Mouse (Mus musculus) neural tube, embryonic 15.5 days (tissue): ENCODE data around the gene Stxbp2. TPM values are rescaled to one million over a fixed set of nuclear protein-coding genes. Genes with fewer than 3 reads are reported as not detected.
A peak's percentile ranks its signal among the peaks of the same experiment; 100 is the strongest.

Experiments
- ATAC-seq: fragments of 200-750 bp; cut with Nextera tagmentation; 2 replicates; pipeline ENCODE4 v1.8.0; 2017; ENCODE audit warnings: mild to moderate bottlenecking, moderate TSS enrichment, moderate library complexity; ENCODE audit not compliant: low FRiP score
- H3K27ac ChIP-seq: fragments of 300-500 bp; sonication (generic); replicated peaks from 2 replicates; pipeline ENCODE4 v1.5.1; 2015; ENCODE audit warnings: mild to moderate bottlenecking, inconsistent platforms
- H3K27me3 ChIP-seq: fragments of 300-500 bp; sonication (generic); replicated peaks from 2 replicates; pipeline ENCODE4 v1.6.1; 2015; ENCODE audit warnings: inconsistent platforms
- H3K36me3 ChIP-seq: fragments of 300-500 bp; sonication (generic); 2 replicates; pipeline ENCODE4 v1.6.1; 2015; ENCODE audit warnings: inconsistent platforms
- H3K4me1 ChIP-seq: fragments of 300-500 bp; sonication (generic); 2 replicates; pipeline ENCODE4 v1.6.1; 2015; ENCODE audit warnings: inconsistent platforms
- H3K4me2 ChIP-seq: fragments of 300-500 bp; sonication (generic); 2 replicates; pipeline ENCODE4 v1.6.1; 2015; ENCODE audit warnings: inconsistent platforms, mild to moderate bottlenecking, moderate library complexity
- H3K4me3 ChIP-seq: fragments of 300-500 bp; sonication (generic); replicated peaks from 2 replicates; pipeline ENCODE4 v1.5.1; 2015; ENCODE audit warnings: mild to moderate bottlenecking, inconsistent platforms
- H3K9ac ChIP-seq: fragments of 300-500 bp; sonication (generic); replicated peaks from 2 replicates; pipeline ENCODE4 v1.6.1; 2015; ENCODE audit warnings: mild to moderate bottlenecking, inconsistent platforms
- H3K9me3 ChIP-seq: fragments of 300-500 bp; sonication (generic); replicated peaks from 2 replicates; pipeline ENCODE4 v1.6.1; 2016; ENCODE audit warnings: inconsistent platforms
- WGBS: fragments of 180-500 bp; shearing (Covaris S2); methylation state at CpG from one replicate; pipeline ENCODE4 v1.1.7; 2015; ENCODE audit warnings: mixed read lengths; 5-methylcytosine and 5-hydroxymethylcytosine counted together
- polyA plus RNA-seq: library from polyadenylated mRNA; unstranded; fragments of >200 nt; fragmentation: Nextera tagmentation; extraction: Ambion mirVana; gene quantifications from 2 replicates; pipeline ENCODE4 v1.2.1, GENCODE M21; 2015

The Stxbp2 gene
- polyA plus RNA-seq, 1 experiment from 2014 or later: 40.9 TPM

GRCm38 (mm10) chr8:3684530-3684929 lies 53.8 kb downstream of the Stxbp2 start:
- no peaks in the 10 kb centered on the region for H3K27me3 ChIP-seq
- no peak overlapping the region for H3K4me3 ChIP-seq
- H3K9ac ChIP-seq: no peak overlapping the region
- H3K9me3 ChIP-seq: no peaks in the 10 kb centered on the region
- ATAC-seq: peak; percentile 22; the same call in 1 of the 2 replicates
- no peak overlapping the region for H3K27ac ChIP-seq
- peaks cover 27% of the 10 kb centered on the region for H3K36me3 ChIP-seq
- peaks cover 11% of the 10 kb centered on the region for H3K4me1 ChIP-seq
- H3K4me2 ChIP-seq: no peak overlapping the region

- no peak overlapping the region for H3K4me3 ChIP-seq
- H3K4me2 ChIP-seq: no peak overlapping the region
- 65% methylated on average over 5 of the region's 5 CpGs for WGBS
- no peaks in the 10 kb centered on the region for H3K27me3 ChIP-seq
- no peak overlapping the region for H3K9ac ChIP-seq
- H3K27ac ChIP-seq: no peak overlapping the region
- peaks cover 3% of the 10 kb centered on the region for H3K4me1 ChIP-seq
- no peaks in the 10 kb centered on the region for H3K9me3 ChIP-seq
- ATAC-seq: no peak
- H3K36me3 ChIP-seq: peaks cover 18% of the 10 kb centered on the region
These were observed 54.7 kb downstream of the Stxbp2 start for GRCm38 (mm10) chr8:3685422-3685821.

GRCm38 (mm10) chr8:3687537-3687936 lies 56.8 kb downstream of the Stxbp2 start:
- Histone ChIP-seq H3K9me3 (no peaks in the 10 kb centered on the region), H3K4me1 (no peaks in the 10 kb centered on the region), H3K27me3 (no peaks in the 10 kb centered on the region), H3K4me3 (no peak overlapping the region), H3K4me2 (no peak overlapping the region), H3K9ac (no peak overlapping the region), H3K36me3 (no peaks in the 10 kb centered on the region), H3K27ac (no peak overlapping the region)
- ATAC-seq: no peak
- 76% methylated on average over 6 of the region's 6 CpGs for WGBS

GRCm38 (mm10) chr8:3690774-3691173 lies 60.0 kb downstream of the Stxbp2 start:
- no peak overlapping the region for H3K9ac ChIP-seq
- 88% methylated on average over 3 of the region's 3 CpGs for WGBS

More at GRCm38 (mm10) chr8:3690774-3691173, 60.0 kb downstream of the Stxbp2 start:
- no peaks in the 10 kb centered on the region for H3K9me3 ChIP-seq
- no peak for ATAC-seq
- no peaks in the 10 kb centered on the region for H3K4me1 ChIP-seq
- no peaks in the 10 kb centered on the region for H3K36me3 ChIP-seq
- no peak overlapping the region for H3K4me3 ChIP-seq
- H3K4me2 ChIP-seq: no peak overlapping the region
- H3K27ac ChIP-seq: no peak overlapping the region
- no peaks in the 10 kb centered on the region for H3K27me3 ChIP-seq

Other genes with a start within 250 kb of the Stxbp2 start
- 8.1 and 9.5 TPM in 2 replicates for gene Arhgef18, start 237.9 kb upstream of the Stxbp2 start, polyA plus RNA-seq
- gene Pex11g, start 163.3 kb upstream of the Stxbp2 start, polyA plus RNA-seq: 4.0 and 5.7 TPM in 2 replicates
- 0.50 and 0.61 TPM in 2 replicates for gene Tex45, start 160.1 kb upstream of the Stxbp2 start, polyA plus RNA-seq
- 62.7 and 64.3 TPM in 2 replicates for gene Zfp358, start 137.8 kb upstream of the Stxbp2 start, polyA plus RNA-seq
- 97.7 and 106 TPM in 2 replicates for gene Mcoln1, start 130.5 kb upstream of the Stxbp2 start, polyA plus RNA-seq
- 42.5 and 44.3 TPM in 2 replicates for gene Pnpla6, start 115.6 kb upstream of the Stxbp2 start, polyA plus RNA-seq
- gene C330021F23Rik, start 63.0 kb upstream of the Stxbp2 start, polyA plus RNA-seq: 0.52 and 0.56 TPM in 2 replicates
- gene Camsap3, start 43.7 kb upstream of the Stxbp2 start, polyA plus RNA-seq: 37.6 and 41.3 TPM in 2 replicates
- gene Xab2, start 9.6 kb upstream of the Stxbp2 start, polyA plus RNA-seq: 46.2 and 50.4 TPM in 2 replicates
- gene Pet100, start 9.4 kb upstream of the Stxbp2 start, polyA plus RNA-seq: 86.0 and 90.1 TPM in 2 replicates
- 0.11 and 0.82 TPM in 2 replicates for gene Pcp2, start 5.4 kb upstream of the Stxbp2 start, polyA plus RNA-seq
- gene Retn, start 24.8 kb downstream of the Stxbp2 start, polyA plus RNA-seq: 0.27 and 0.56 TPM in 2 replicates
- 0.23 and 0.28 TPM in 2 replicates for gene Mcemp1, start 34.8 kb downstream of the Stxbp2 start, polyA plus RNA-seq
- gene Fcor, start 41.4 kb downstream of the Stxbp2 start, polyA plus RNA-seq: 21.7 and 22.8 TPM in 2 replicates
- 53.5 and 58.3 TPM in 2 replicates for gene Trappc5, start 45.3 kb downstream of the Stxbp2 start, polyA plus RNA-seq
- gene Fcer2a, start 63.2 kb downstream of the Stxbp2 start, polyA plus RNA-seq: 0.31 and 0.35 TPM in 2 replicates
- not detected in 2 replicates for gene Clec4g, start 89.7 kb downstream of the Stxbp2 start, polyA plus RNA-seq
- 0.28 TPM in 1 of 2 replicates, not detected in the other for gene Cd209a, start 118.0 kb downstream of the Stxbp2 start, polyA plus RNA-seq
- gene Cd209e, start 223.4 kb downstream of the Stxbp2 start, polyA plus RNA-seq: 0.10 TPM in 1 of 2 replicates, not detected in the other
- gene Cd209d, start 247.6 kb downstream of the Stxbp2 start, polyA plus RNA-seq: not detected in 2 replicates